Mouse (Mus musculus) forebrain, embryonic 13.5 days (tissue): ENCODE data around the gene Pxylp1. TPM values are rescaled to one million over a fixed set of nuclear protein-coding genes. Genes with fewer than 3 reads are reported as not detected.

ENCODE experiments used
- ATAC-seq: fragments of 200-750 bp; cut with Nextera tagmentation; 2 replicates; pipeline ENCODE4 v1.8.0; 2017
- H3K27ac ChIP-seq: fragments of 300-500 bp; sonication (generic); 2 replicates; pipeline ENCODE4 v1.5.1; 2015; ENCODE audit warnings: inconsistent platforms, mild to moderate bottlenecking, moderate library complexity
- H3K27me3 ChIP-seq: fragments of 300-500 bp; sonication (generic); 2 replicates; pipeline ENCODE4 v1.6.1; 2015; ENCODE audit warnings: mild to moderate bottlenecking, inconsistent platforms
- H3K36me3 ChIP-seq: fragments of 300-500 bp; sonication (generic); 2 replicates; pipeline ENCODE4 v1.6.1; 2015; ENCODE audit warnings: mild to moderate bottlenecking, inconsistent platforms; ENCODE audit not compliant: poor library complexity, severe bottlenecking
- H3K4me1 ChIP-seq: fragments of 300-500 bp; sonication (generic); 2 replicates; pipeline ENCODE4 v1.6.1; 2015; ENCODE audit warnings: inconsistent platforms
- H3K4me2 ChIP-seq: fragments of 300-500 bp; sonication (generic); 2 replicates; pipeline ENCODE4 v1.6.1; 2015; ENCODE audit warnings: inconsistent platforms, mild to moderate bottlenecking, moderate library complexity
- H3K4me3 ChIP-seq: fragments of 300-500 bp; sonication (generic); 2 replicates; pipeline ENCODE4 v1.5.1; 2015; ENCODE audit warnings: mild to moderate bottlenecking, inconsistent platforms
- H3K9ac ChIP-seq: fragments of 300-500 bp; sonication (generic); 2 replicates; pipeline ENCODE4 v1.6.1; 2015; ENCODE audit warnings: mild to moderate bottlenecking, inconsistent platforms
- H3K9me3 ChIP-seq: fragments of 300-500 bp; sonication (generic); replicated peaks from 2 replicates; pipeline ENCODE4 v1.6.1; 2016; ENCODE audit warnings: inconsistent platforms
- whole genome bisulfite sequencing: fragments of 180-500 bp; shearing (Covaris S2); methylation state at CpG from one replicate; pipeline ENCODE4 v1.1.7; 2015; 5-methylcytosine and 5-hydroxymethylcytosine counted together
- polyA plus RNA-seq: library from polyadenylated mRNA; unstranded; fragments of >200 nt; fragmentation: Nextera tagmentation; extraction: Ambion mirVana; gene quantifications from 2 replicates; pipeline ENCODE4 v1.2.1, GENCODE M21; 2015

Gene Pxylp1
- polyA plus RNA-seq, 1 experiment from 2014 or later, result 47.2 TPM

GRCm38 (mm10) chr9:96914005-96914404 lies 21.5 kb upstream of the Pxylp1 start:
- H3K4me1 ChIP-seq, result peaks cover 4% of the 10 kb centered on the region; the same call in 1 of the 2 replicates
- no peak for ATAC-seq

GRCm38 (mm10) chr9:96909503-96909902 lies 17.0 kb upstream of the Pxylp1 start:
- Histone ChIP-seq H3K27ac (no peak overlapping the region), H3K9me3 (no peaks in the 10 kb centered on the region), H3K4me2 (no peak overlapping the region), H3K4me1 (0 out of 2 replicates have a peak, but pooled peaks cover 3% of the 10 kb centered on the region), H3K27me3 (no peaks in the 10 kb centered on the region), H3K9ac (no peak overlapping the region), H3K4me3 (no peak overlapping the region), H3K36me3 (no peaks in the 10 kb centered on the region)
- no peak for ATAC-seq
- 87% methylated on average over 1 of the region's 1 CpGs for WGBS

More at GRCm38 (mm10) chr9:96914005-96914404, 21.5 kb upstream of the Pxylp1 start:
- 90% methylated on average over 3 of the region's 3 CpGs for WGBS
- Histone ChIP-seq H3K27ac (no peak overlapping the region), H3K9me3 (no peaks in the 10 kb centered on the region), H3K36me3 (no peaks in the 10 kb centered on the region), H3K9ac (no peak overlapping the region), H3K27me3 (no peaks in the 10 kb centered on the region), H3K4me3 (no peak overlapping the region), H3K4me2 (no peak overlapping the region)

GRCm38 (mm10) chr9:96908737-96909136 lies 16.3 kb upstream of the Pxylp1 start:
- Histone ChIP-seq H3K4me3 (no peak overlapping the region), H3K27ac (no peak overlapping the region), H3K9me3 (no peaks in the 10 kb centered on the region), H3K27me3 (no peaks in the 10 kb centered on the region), H3K4me1 (0 out of 2 replicates have a peak, but pooled peaks cover 3% of the 10 kb centered on the region), H3K4me2 (no peak overlapping the region), H3K9ac (no peak overlapping the region), H3K36me3 (no peaks in the 10 kb centered on the region)
- 69% methylated on average over 2 of the region's 2 CpGs for WGBS
- no peak for ATAC-seq

DNA sequence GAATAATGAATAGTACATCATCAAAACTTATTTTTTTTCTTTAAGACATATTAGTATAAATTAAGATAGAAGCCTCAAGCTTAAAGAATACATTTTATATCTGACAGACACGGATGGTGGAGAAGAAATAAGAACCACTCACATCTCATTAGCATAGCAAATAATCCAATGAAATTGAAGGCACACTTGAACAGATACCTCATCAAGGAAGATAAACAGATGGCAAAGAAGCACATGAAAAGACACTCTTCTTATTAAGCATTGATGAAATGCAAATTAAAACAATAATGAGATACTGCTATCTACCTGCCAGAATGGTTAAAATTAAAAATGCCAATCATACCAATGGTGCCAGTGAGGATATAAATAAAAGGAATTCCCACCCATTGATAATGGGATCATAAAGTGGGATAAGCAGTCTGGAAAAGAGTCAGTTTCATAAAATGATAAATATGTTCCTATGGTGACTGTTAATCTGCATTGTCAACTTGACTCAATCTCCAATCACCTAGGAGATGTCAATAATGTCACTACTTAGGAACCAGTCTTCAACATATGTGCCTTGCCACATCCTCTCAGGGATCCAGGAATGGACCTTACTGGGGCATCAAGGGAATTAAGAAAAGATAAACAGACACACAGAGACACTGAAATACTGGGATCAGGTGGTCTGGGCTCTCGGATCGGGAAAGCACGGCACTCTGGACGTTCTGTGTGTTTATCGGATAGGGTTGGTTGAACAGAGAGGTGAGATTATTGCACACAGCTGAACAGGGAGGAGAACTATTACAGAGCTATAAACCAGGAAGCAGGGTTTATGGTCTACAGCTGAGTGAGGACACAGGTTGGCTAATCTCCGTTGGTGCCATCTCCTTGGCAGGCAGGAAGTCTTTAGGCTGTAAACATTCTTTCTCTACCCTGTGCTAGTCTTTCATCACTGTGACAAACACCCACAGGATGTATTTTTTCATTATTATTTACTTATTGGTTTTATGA lies 12.2 kb upstream of the Pxylp1 start:
- Histone ChIP-seq H3K4me3 (no peak overlapping the region), H3K27me3 (no peaks in the 10 kb centered on the region), H3K9me3 (no peaks in the 10 kb centered on the region; the same call in 1 of the 2 replicates), H3K36me3 (no peaks in the 10 kb centered on the region), H3K9ac (no peak overlapping the region), H3K27ac (peak overlapping the region; percentile 54; the same call in 1 of the 2 replicates), H3K4me1 (0 out of 2 replicates have a peak, but pooled peaks cover 3% of the 10 kb centered on the region), H3K4me2 (no peak overlapping the region)
- 68% methylated on average over 7 of the region's 7 CpGs for WGBS
- peak; percentile 45 for ATAC-seq

GRCm38 (mm10) chr9:96899717-96900116 lies 7.2 kb upstream of the Pxylp1 start:
- WGBS, result 88% methylated on average over 5 of the region's 5 CpGs

DNA sequence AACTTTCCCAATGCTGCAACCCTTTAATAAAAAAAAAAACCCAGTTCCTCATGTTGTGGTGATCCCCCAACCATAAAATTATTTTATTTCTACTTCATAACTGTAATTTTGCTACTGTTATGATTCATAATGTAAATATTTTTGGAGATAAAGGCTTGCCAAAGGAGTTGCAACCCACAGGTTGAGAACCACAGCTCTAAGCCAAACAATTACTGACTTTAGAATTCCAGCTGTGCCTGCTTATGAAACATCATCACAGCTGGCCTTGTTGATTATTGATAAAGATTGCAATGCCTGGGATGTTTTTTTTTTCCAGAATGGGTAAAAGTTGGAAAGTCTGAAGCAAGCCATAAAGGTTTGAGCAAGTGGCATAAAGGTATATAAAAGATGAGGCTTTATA lies 6.5 kb upstream of the Pxylp1 start:
- H3K4me3 ChIP-seq, result no peak overlapping the region
- H3K36me3 ChIP-seq, result no peaks in the 10 kb centered on the region
- H3K4me1 ChIP-seq, result no peaks in the 10 kb centered on the region
- peaks cover 4% of the 10 kb centered on the region; the same call in 1 of the 2 replicates for H3K9me3 ChIP-seq
- no peak overlapping the region for H3K4me2 ChIP-seq
- no peaks in the 10 kb centered on the region for H3K27me3 ChIP-seq
- H3K9ac ChIP-seq, result no peak overlapping the region
- no peak overlapping the region for H3K27ac ChIP-seq
- no peak for ATAC-seq

More at GRCm38 (mm10) chr9:96899717-96900116, 7.2 kb upstream of the Pxylp1 start:
- no peak overlapping the region for H3K9ac ChIP-seq
- H3K27me3 ChIP-seq, result no peaks in the 10 kb centered on the region
- 0 out of 2 replicates have a peak, but pooled peaks cover under 1% of the 10 kb centered on the region for H3K4me1 ChIP-seq
- H3K4me3 ChIP-seq, result no peak overlapping the region
- no peak for ATAC-seq
- H3K36me3 ChIP-seq, result no peaks in the 10 kb centered on the region
- no peak overlapping the region for H3K27ac ChIP-seq
- peaks cover under 1% of the 10 kb centered on the region; the same call in 1 of the 2 replicates for H3K9me3 ChIP-seq
- H3K4me2 ChIP-seq, result no peak overlapping the region

DNA sequence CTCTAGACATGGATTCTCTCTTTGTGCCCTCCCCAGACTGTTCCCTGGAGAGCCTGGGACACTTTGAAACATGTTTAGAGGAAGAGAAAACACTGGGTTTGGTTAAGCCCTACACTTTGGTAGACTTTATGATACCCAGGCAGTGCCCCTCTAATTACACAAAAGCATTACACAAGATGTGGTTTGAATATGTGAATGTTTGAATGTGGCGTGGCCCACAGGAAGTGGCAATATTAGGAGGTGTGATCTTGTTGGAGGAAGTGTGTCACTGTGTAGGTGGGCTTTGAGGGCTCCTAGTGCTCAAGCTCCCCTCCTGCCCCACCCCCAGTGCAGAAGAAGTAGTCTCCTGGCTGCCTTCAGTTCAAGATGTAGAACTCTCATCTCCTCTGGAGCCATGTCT lies 4.2 kb upstream of the Pxylp1 start:
- WGBS, result 88% methylated on average over 1 of the region's 1 CpGs
- H3K9me3 ChIP-seq, result peaks cover 4% of the 10 kb centered on the region; the same call in 1 of the 2 replicates

GRCm38 (mm10) chr9:96893582-96893981 lies 1.1 kb upstream of the Pxylp1 start:
- WGBS, result 85% methylated on average over 5 of the region's 5 CpGs
- no peaks in the 10 kb centered on the region for H3K36me3 ChIP-seq
- no peak overlapping the region for H3K4me3 ChIP-seq
- H3K9me3 ChIP-seq, result peaks cover 4% of the 10 kb centered on the region; the same call in 1 of the 2 replicates
- no peaks in the 10 kb centered on the region; the same call in 1 of the 2 replicates for H3K27me3 ChIP-seq
- peak overlapping the region; percentile 65; the same call in 1 of the 2 replicates for H3K27ac ChIP-seq
- H3K9ac ChIP-seq, result no peak overlapping the region
- no peak overlapping the region for H3K4me2 ChIP-seq
- no peak for ATAC-seq
- peaks cover 42% of the 10 kb centered on the region for H3K4me1 ChIP-seq

More for the DNA sequence above, 4.2 kb upstream of the Pxylp1 start:
- Histone ChIP-seq H3K27me3 (no peaks in the 10 kb centered on the region), H3K9ac (no peak overlapping the region), H3K4me3 (no peak overlapping the region), H3K4me2 (no peak overlapping the region), H3K36me3 (no peaks in the 10 kb centered on the region), H3K27ac (no peak overlapping the region), H3K4me1 (peaks cover 17% of the 10 kb centered on the region)
- no peak for ATAC-seq

DNA sequence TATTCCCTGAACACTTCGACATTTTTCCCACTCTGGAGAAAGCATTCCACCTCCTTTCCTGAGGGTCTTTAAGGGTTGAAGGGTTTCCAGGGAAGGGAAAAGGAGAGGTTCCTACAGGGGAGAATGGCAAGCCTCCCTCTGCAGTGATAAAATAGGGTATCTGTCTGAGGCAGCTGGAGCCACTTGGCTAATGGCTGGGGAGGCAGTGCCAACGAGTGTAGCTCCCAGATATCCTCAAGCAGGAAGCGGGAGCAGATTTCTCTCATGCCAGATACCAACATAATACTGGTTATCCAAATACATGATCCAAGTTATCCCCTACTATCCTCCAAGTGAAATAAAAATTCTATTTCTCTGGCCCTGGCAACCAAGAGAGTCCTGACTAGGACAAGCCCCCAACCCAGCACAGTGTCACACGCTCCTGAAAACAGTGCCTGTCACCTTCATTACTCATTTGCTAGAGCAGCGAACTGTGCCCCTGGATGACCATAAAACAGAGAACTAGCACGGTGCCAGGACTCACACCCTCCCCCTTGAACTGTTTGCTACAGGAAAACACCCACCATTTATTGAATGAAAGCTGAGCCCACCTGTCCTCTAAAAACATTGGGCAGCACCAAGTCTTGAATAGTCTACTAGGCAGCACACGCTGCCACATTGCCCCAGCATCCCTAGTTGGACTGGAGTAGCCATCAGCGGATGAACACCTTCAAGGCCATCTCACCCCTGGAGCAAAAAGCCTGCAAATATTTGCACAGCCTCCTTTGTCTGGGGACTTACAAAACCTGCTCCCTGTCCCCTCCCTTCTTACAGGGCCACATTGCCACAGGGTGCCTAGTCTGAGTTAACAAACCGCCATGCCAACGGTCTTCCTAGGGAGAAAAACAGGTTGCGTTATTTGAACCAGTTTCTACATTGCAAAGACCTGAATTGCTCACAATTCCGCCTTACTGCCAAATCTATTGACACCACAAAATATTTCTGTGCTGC lies 833 bp downstream of the Pxylp1 start:
- Histone ChIP-seq H3K27me3 (no peaks in the 10 kb centered on the region; the same call in 1 of the 2 replicates), H3K4me1 (peaks cover 62% of the 10 kb centered on the region), H3K4me2 (0 out of 2 replicates have a peak overlapping the region, but pooled peaks have one; percentile 7), H3K36me3 (no peaks in the 10 kb centered on the region), H3K9me3 (peaks cover 4% of the 10 kb centered on the region; the same call in 1 of the 2 replicates), H3K9ac (no peak overlapping the region), H3K27ac (peak overlapping the region; percentile 65), H3K4me3 (no peak overlapping the region)
- no peak for ATAC-seq
- WGBS, result 61% methylated on average over 12 of the region's 12 CpGs

DNA sequence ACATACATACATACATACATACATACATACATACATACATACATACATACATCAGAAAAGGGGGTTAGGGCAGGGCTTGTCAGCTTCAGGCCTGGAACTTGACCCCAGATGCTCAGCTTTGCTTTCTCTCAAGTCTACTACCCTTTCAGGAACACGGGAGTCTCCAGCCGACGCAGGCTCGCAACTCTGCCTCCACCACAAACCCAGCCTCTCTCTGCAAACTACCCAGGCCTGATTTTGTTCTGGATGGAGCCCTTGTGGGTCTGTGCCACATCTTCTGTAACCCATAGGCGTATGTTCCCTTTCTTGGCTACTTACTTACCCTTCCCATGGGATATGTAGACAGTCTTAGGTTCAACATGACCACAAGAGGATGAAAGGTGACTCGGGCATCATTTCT lies 1.7 kb downstream of the Pxylp1 start:
- Histone ChIP-seq H3K27ac (no peak overlapping the region), H3K27me3 (no peaks in the 10 kb centered on the region; the same call in 1 of the 2 replicates), H3K9ac (no peak overlapping the region), H3K36me3 (no peaks in the 10 kb centered on the region), H3K4me3 (no peak overlapping the region), H3K4me2 (no peak overlapping the region), H3K4me1 (peaks cover 71% of the 10 kb centered on the region), H3K9me3 (peaks cover 4% of the 10 kb centered on the region; the same call in 1 of the 2 replicates)
- WGBS, result 95% methylated on average over 6 of the region's 6 CpGs
- ATAC-seq, result no peak

DNA sequence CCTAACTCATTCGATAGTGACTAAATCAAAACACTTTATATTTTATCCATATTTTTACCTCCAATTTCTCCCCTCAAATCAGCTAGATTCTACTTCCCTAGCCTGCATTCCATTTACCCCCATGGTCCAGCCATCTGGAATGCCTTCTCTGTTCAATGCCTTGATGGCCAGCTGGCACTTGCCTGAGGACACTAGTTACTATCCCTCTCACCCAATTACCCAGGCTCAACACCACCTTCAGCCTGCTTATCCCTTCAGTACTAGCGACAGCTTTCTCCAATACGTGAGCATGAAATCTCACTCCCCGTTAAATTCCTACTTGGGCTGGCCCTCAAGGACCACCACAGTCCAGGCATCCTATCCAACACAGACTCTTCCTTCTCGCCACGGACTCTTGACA lies 2.2 kb downstream of the Pxylp1 start:
- 73% methylated on average over 6 of the region's 6 CpGs for WGBS
- Histone ChIP-seq H3K36me3 (no peaks in the 10 kb centered on the region), H3K4me2 (peak overlapping the region; percentile 89), H3K9me3 (peaks cover 4% of the 10 kb centered on the region; the same call in 1 of the 2 replicates), H3K27ac (peak overlapping the region; percentile 61; the same call in 1 of the 2 replicates), H3K4me3 (no peak overlapping the region), H3K27me3 (no peaks in the 10 kb centered on the region; the same call in 1 of the 2 replicates), H3K4me1 (peaks cover 75% of the 10 kb centered on the region), H3K9ac (no peak overlapping the region)
- no peak for ATAC-seq
